Mouse (Mus musculus) activated CD4-positive, CD25-positive, alpha-beta regulatory T cell, adult 9 weeks (primary cell): ENCODE data around the gene Zfp51. TPM values are rescaled to one million over a fixed set of nuclear protein-coding genes. Genes with fewer than 3 reads are reported as not detected.

ENCODE experiments used
- polyA plus RNA-seq: library from polyadenylated mRNA; unstranded; fragments of 100-300 nt; shearing (Covaris generic); gene quantifications from one replicate; pipeline ENCODE4 v1.2.1, GENCODE M21; 2017

The Zfp51 gene
- 45.0 TPM for polyA plus RNA-seq

GRCm38 (mm10) chr17:21450138-21450704 is at the start of gene Zfp51:
Gene Zfp51 (plus strand): TSS chr17:21450374.

GRCm38 (mm10) chr17:21422664-21423599 is 27.2 kb upstream of the Zfp51 start, which contains the start of gene Zfp54:
Gene Zfp54 (plus strand): TSS chr17:21423227.

GRCm38 (mm10) chr17:21488760-21489499 is 38.8 kb downstream of the Zfp51 start, which contains the start of gene Zfp53:
Gene Zfp53 (plus strand): TSS chr17:21488998.

Other genes starting within 250 kb of the Zfp51 start
- not detected for gene Vmn1r234, start 224.3 kb upstream of the Zfp51 start, polyA plus RNA-seq
- gene Vmn1r235, start 194.0 kb upstream of the Zfp51 start, polyA plus RNA-seq = not detected
- gene Vmn1r236, start 167.4 kb upstream of the Zfp51 start, polyA plus RNA-seq = not detected
- not detected for gene Vmn1r237, start 138.5 kb upstream of the Zfp51 start, polyA plus RNA-seq
- 21.2 TPM for gene Zfp677, start 66.6 kb upstream of the Zfp51 start, polyA plus RNA-seq
- 15.2 TPM for gene Zfp54, start 27.1 kb upstream of the Zfp51 start, polyA plus RNA-seq
- 64.0 TPM for gene Zfp53, start 38.6 kb downstream of the Zfp51 start, polyA plus RNA-seq
- gene Zfp52, start 85.2 kb downstream of the Zfp51 start, polyA plus RNA-seq = 30.7 TPM
- 6.4 TPM for gene Zfp948, start 116.6 kb downstream of the Zfp51 start, polyA plus RNA-seq
- 17.1 TPM for gene Zfp983, start 200.2 kb downstream of the Zfp51 start, polyA plus RNA-seq
- gene Gm10226, start 241.5 kb downstream of the Zfp51 start, polyA plus RNA-seq = 22.5 TPM